Mouse (Mus musculus) midbrain, embryonic 16.5 days (tissue): Measurements from ENCODE around the gene Plxna1. TPM values are rescaled to one million over a fixed set of nuclear protein-coding genes. Genes with fewer than 3 reads are reported as not detected.

Source experiments
- ATAC-seq: fragments of 200-750 bp; cut with Nextera tagmentation; 2 replicates; pipeline ENCODE4 v1.8.0; 2017; ENCODE audit warnings: moderate TSS enrichment
- H3K27ac ChIP-seq: fragments of 300-500 bp; sonication (generic); 2 replicates; pipeline ENCODE4 v1.5.1; 2014; ENCODE audit warnings: mild to moderate bottlenecking, low read length, mixed read lengths
- H3K27me3 ChIP-seq: fragments of 300-500 bp; sonication (generic); 2 replicates; pipeline ENCODE4 v1.6.1; 2014; ENCODE audit warnings: low read depth, low read length, mixed read lengths; ENCODE audit not compliant: control insufficient read depth, insufficient read depth
- H3K36me3 ChIP-seq: fragments of 300-500 bp; sonication (generic); 2 replicates; pipeline ENCODE4 v1.6.1; 2014; ENCODE audit warnings: mild to moderate bottlenecking, low read length, moderate library complexity, mixed read lengths; ENCODE audit not compliant: control insufficient read depth, insufficient read depth
- H3K4me1 ChIP-seq: fragments of 300-500 bp; sonication (generic); 2 replicates; pipeline ENCODE4 v1.6.1; 2014; ENCODE audit warnings: mild to moderate bottlenecking, low read length, mixed read lengths; ENCODE audit not compliant: control insufficient read depth, insufficient read depth
- H3K4me2 ChIP-seq: fragments of 300-500 bp; sonication (generic); 2 replicates; pipeline ENCODE4 v1.6.1; 2014; ENCODE audit warnings: mild to moderate bottlenecking, low read length, mixed read lengths
- H3K4me3 ChIP-seq: fragments of 300-500 bp; sonication (generic); 2 replicates; pipeline ENCODE4 v1.5.1; 2014; ENCODE audit warnings: low read depth, mild to moderate bottlenecking, low read length, moderate library complexity, mixed read lengths
- H3K9ac ChIP-seq: fragments of 300-500 bp; sonication (generic); 2 replicates; pipeline ENCODE4 v1.6.1; 2014; ENCODE audit warnings: low read depth, low read length, mixed read lengths
- H3K9me3 ChIP-seq: fragments of 300-500 bp; sonication (generic); replicated peaks from 2 replicates; pipeline ENCODE4 v1.6.1; 2014; ENCODE audit warnings: mild to moderate bottlenecking, low read length, mixed read lengths; ENCODE audit not compliant: control insufficient read depth, poor library complexity, severe bottlenecking
- WGBS: fragments of 180-500 bp; shearing (Covaris S2); extraction: QIAGEN DNeasy Blood & Tissue Kit; methylation state at CpG from one replicate; pipeline ENCODE4 v1.1.7; 2014; 5-methylcytosine and 5-hydroxymethylcytosine counted together
- polyA plus RNA-seq: library from polyadenylated mRNA; unstranded; fragments of >200 nt; fragmentation: Nextera tagmentation; extraction: Ambion mirVana; gene quantifications from 2 replicates; pipeline ENCODE4 v1.2.1, GENCODE M21; 2015

Gene Plxna1
- polyA plus RNA-seq, 1 experiment from 2014 or later, result 64.0 TPM

- ATAC-seq, result peak; percentile 34
- peak overlapping the region; percentile 62; the same call in 1 of the 2 replicates for H3K27ac ChIP-seq
- WGBS, result 46% methylated on average over 9 of the region's 9 CpGs
These were observed 76.7 kb downstream of the Plxna1 start for GRCm38 (mm10) chr6:89285561-89286285.

DNA sequence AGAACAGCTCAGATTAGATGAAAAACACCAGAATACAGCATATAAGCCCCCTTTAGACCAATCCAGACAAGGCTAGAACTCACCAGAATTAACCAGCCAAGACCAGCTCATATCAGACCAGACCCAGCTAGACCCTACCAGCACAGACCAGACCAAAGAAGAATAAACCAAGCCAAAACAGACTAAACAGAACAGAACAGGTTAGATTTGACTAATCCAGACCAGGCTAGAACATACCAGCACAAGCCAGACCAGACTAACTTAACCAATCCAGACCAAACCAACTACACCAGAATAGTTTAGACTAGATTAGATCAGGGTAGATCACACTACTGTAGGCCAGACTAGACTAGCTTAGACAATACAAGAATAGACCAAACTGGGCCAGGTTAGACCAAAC, 77.3 kb downstream of the Plxna1 start:
- H3K36me3 ChIP-seq, result no peaks in the 10 kb centered on the region
- no peaks in the 10 kb centered on the region for H3K27me3 ChIP-seq
- no peak overlapping the region for H3K4me3 ChIP-seq
- H3K4me1 ChIP-seq, result peaks cover 10% of the 10 kb centered on the region
- H3K4me2 ChIP-seq, result no peak overlapping the region
- H3K9me3 ChIP-seq, result no peaks in the 10 kb centered on the region
- ATAC-seq, result no peak
- H3K27ac ChIP-seq, result no peak overlapping the region
- no peak overlapping the region for H3K9ac ChIP-seq

More at GRCm38 (mm10) chr6:89285561-89286285, 76.7 kb downstream of the Plxna1 start:
- Histone ChIP-seq H3K4me3 (no peak overlapping the region), H3K4me1 (peaks cover 10% of the 10 kb centered on the region), H3K4me2 (no peak overlapping the region), H3K36me3 (no peaks in the 10 kb centered on the region), H3K27me3 (no peaks in the 10 kb centered on the region), H3K9me3 (no peaks in the 10 kb centered on the region), H3K9ac (no peak overlapping the region)

- Histone ChIP-seq H3K9me3 (no peaks in the 10 kb centered on the region), H3K4me2 (no peak overlapping the region), H3K27me3 (no peaks in the 10 kb centered on the region), H3K4me3 (no peak overlapping the region), H3K36me3 (no peaks in the 10 kb centered on the region), H3K9ac (no peak overlapping the region), H3K27ac (no peak overlapping the region), H3K4me1 (peaks cover 10% of the 10 kb centered on the region)
- 96% methylated on average over 4 of the region's 4 CpGs for WGBS
- ATAC-seq, result no peak
These were observed 79.3 kb downstream of the Plxna1 start for GRCm38 (mm10) chr6:89283095-89283494.

DNA sequence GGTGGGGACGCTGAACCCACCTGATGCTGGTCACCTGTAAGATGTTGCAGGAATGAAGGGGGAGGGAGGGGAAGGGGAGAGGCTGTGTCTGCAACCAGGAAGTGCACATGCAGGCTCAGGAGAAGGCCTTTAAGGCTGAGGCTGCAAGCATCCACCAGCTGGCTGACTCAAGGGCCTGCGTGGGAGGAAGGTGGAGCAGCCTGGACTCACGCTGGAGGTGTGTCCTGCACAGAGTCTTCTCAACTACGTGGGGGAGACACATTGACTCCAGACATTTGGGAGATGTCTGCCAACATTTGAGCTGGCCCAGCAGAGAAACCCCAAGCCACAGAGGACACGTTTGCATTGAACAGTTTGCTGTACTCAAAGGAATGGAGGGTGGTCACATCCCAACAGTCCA, 79.8 kb downstream of the Plxna1 start:
- no peak for ATAC-seq
- H3K4me3 ChIP-seq, result no peak overlapping the region
- H3K4me2 ChIP-seq, result no peak overlapping the region
- H3K27ac ChIP-seq, result no peak overlapping the region
- H3K4me1 ChIP-seq, result peaks cover 10% of the 10 kb centered on the region
- H3K36me3 ChIP-seq, result no peaks in the 10 kb centered on the region
- H3K9me3 ChIP-seq, result no peaks in the 10 kb centered on the region
- 67% methylated on average over 5 of the region's 5 CpGs for WGBS
- no peaks in the 10 kb centered on the region for H3K27me3 ChIP-seq
- H3K9ac ChIP-seq, result no peak overlapping the region

- H3K4me3 ChIP-seq, result no peak overlapping the region
- H3K27me3 ChIP-seq, result no peaks in the 10 kb centered on the region
- H3K9ac ChIP-seq, result no peak overlapping the region
- no peak overlapping the region for H3K27ac ChIP-seq
- H3K4me2 ChIP-seq, result no peak overlapping the region
- WGBS, result 13% methylated on average over 16 of the region's 16 CpGs
- peak; percentile 44 for ATAC-seq
- H3K9me3 ChIP-seq, result no peaks in the 10 kb centered on the region
- H3K36me3 ChIP-seq, result no peaks in the 10 kb centered on the region
- H3K4me1 ChIP-seq, result peaks cover 10% of the 10 kb centered on the region
These were observed 80.7 kb downstream of the Plxna1 start for GRCm38 (mm10) chr6:89281492-89282332.

DNA sequence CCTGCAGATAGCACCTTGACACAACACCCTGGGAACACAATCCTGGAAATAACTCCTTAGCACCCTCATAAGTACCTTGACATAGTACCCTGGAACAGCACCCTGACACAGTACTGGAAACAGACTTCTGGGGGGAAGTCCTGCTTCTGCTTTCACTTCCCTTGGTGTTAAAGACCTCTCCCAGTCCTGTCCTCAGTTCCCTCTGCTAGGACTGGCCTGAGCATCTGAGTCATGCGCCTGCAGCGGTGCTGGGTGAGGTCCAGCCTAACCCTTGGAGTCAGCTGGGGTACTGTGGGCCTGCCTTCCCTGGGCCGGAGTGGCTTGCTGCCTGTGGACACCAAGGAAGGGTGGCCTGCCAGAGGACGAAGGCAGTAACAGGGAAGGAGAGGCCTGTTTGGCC, 81.9 kb downstream of the Plxna1 start:
- Histone ChIP-seq H3K27me3 (no peaks in the 10 kb centered on the region; the same call in 1 of the 2 replicates), H3K27ac (no peak overlapping the region), H3K4me1 (peaks cover 7% of the 10 kb centered on the region), H3K36me3 (no peaks in the 10 kb centered on the region), H3K4me2 (no peak overlapping the region), H3K9me3 (no peaks in the 10 kb centered on the region), H3K4me3 (no peak overlapping the region), H3K9ac (no peak overlapping the region)
- 94% methylated on average over 4 of the region's 4 CpGs for WGBS
- no peak for ATAC-seq

DNA sequence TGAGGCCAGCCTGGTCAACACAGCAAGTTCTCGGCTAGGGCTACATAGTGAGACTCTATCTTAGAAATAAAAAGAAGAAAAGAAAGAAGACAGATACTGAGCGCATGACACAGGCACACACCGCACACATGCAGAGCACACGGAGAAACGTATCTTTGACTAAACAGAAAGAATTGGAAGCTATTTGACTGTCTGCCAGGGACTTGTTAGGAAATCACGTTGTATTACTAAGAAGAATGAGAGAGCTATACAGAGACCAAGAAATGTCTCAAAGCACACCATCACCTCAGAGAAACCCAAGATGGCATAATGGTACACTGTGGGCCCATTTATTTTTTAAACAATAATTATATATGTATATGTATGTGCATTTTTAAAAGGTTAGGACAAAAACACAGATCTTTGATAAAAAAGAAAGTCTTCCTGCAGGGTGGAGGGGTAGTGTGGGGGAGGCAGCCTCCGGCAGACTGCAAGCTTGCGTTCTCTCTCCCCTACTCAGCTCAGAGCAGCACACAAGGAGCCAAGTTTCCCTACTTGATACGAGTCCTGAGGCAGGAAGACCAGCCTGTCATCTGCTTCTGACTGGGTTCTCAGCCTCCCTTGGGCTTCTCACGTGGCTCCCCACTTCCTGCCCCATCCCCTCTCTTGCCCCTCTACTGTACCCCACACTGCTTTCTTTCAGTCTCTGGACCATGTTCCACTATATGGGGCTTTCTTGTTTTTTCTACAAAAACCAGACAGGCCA, 90.5 kb downstream of the Plxna1 start:
- Histone ChIP-seq H3K9me3 (no peaks in the 10 kb centered on the region), H3K27ac (no peak overlapping the region)
- 66% methylated on average over 10 of the region's 10 CpGs for WGBS

DNA sequence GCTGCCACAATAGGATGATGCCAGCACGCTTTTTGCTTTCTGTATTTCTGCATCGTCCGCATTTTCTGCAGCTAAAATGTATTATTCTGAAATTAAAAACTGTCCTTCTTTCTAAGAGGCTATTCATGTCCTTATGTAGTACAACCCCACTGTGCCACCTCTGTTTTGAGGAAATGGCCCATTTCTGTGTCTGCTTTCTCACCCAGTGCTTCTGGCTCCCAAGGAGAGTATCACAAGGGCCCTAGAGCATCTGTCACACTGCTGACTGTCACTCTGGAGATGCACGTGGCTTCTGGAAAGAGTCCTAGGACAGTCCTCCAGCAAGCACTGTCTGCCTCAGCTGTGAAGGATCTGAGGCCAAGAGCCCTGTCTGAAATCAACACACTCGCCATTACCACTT, 95.2 kb downstream of the Plxna1 start:
- Histone ChIP-seq H3K9ac (no peak overlapping the region), H3K4me2 (no peak overlapping the region), H3K27me3 (no peaks in the 10 kb centered on the region), H3K4me3 (no peak overlapping the region), H3K9me3 (no peaks in the 10 kb centered on the region), H3K4me1 (peaks cover 5% of the 10 kb centered on the region; the same call in 1 of the 2 replicates), H3K27ac (peak overlapping the region; percentile 71), H3K36me3 (no peaks in the 10 kb centered on the region)
- 63% methylated on average over 5 of the region's 5 CpGs for WGBS
- ATAC-seq, result no peak

More for the DNA sequence above, 90.5 kb downstream of the Plxna1 start:
- no peak overlapping the region for H3K9ac ChIP-seq
- H3K27me3 ChIP-seq, result no peaks in the 10 kb centered on the region; the same call in 1 of the 2 replicates
- H3K4me1 ChIP-seq, result no peaks in the 10 kb centered on the region
- no peak overlapping the region for H3K4me3 ChIP-seq
- no peak for ATAC-seq
- no peaks in the 10 kb centered on the region for H3K36me3 ChIP-seq
- H3K4me2 ChIP-seq, result no peak overlapping the region
